Comparison of ENCODE assay signal across 8 mouse cellular contexts in genomic region chr3:55307553-55308177, GRCm38 (mm10).
A peak's percentile ranks its signal among the peaks of the same experiment; 100 is the strongest.
DNase-seq lines count a peak whose midpoint lies in the region; ATAC-seq and TF ChIP-seq lines count a peak whose summit lies in the region.

No protein-coding gene starts in this region.

- no peak overlapping the region for H3K4me2 ChIP-seq in hindbrain, postnatal 0 days (ENCODE audit: low read depth, low read length)
- H3K4me2 ChIP-seq in hindbrain, embryonic 11.5 days (replicated peaks; ENCODE audit: low read depth, low read length) = no peak overlapping the region

- WGBS in hindbrain, postnatal 0 days = 50% methylated on average over 7 of the region's 7 CpGs
- 76% methylated on average over 7 of the region's 7 CpGs for WGBS in hindbrain, embryonic 11.5 days

- DNase-seq in hindbrain, postnatal 0 days (ENCODE audit: low spot score) = no peak
- no peak for DNase-seq in hindbrain, embryonic 11.5 days (ENCODE audit: low spot score)
- peak; percentile 85 for DNase-seq in Patski (ENCODE audit: low read depth, low spot score)
- peak; percentile 12 for DNase-seq in gastrocnemius, postnatal 10 days
- peak; percentile 25 for DNase-seq in lung, postnatal 14 days
- DNase-seq in layer of hippocampus, postnatal 14 days (ENCODE audit: low spot score in 2 of 2) = no peak

- peak; percentile 70 for ATAC-seq in hindbrain, postnatal 0 days
- ATAC-seq in hindbrain, embryonic 11.5 days (ENCODE audit: low FRiP score) = no peak
- ATAC-seq in Patski = peak; percentile 96
- ATAC-seq in erythroblast, adult 5-6 weeks (replicated peaks; ENCODE audit: low FRiP score, poor library complexity, severe bottlenecking) = no peak
- no peak for ATAC-seq in CD4-positive, CD25-positive, alpha-beta regulatory T cell, adult 4 months

- H3K27me3 ChIP-seq in hindbrain, postnatal 0 days (ENCODE audit: insufficient read depth, low read length) = no peaks in the 10 kb centered on the region
- H3K27me3 ChIP-seq in hindbrain, embryonic 11.5 days (ENCODE audit: control insufficient read depth, insufficient read depth, low read length) = no peaks in the 10 kb centered on the region
- H3K27me3 ChIP-seq in Patski = no peaks in the 10 kb centered on the region

- no peak overlapping the region for H3K9ac ChIP-seq in hindbrain, postnatal 0 days (replicated peaks; ENCODE audit: low read length)
- H3K9ac ChIP-seq in hindbrain, embryonic 11.5 days (ENCODE audit: low read depth, low read length) = no peak overlapping the region

- no peaks in the 10 kb centered on the region for H3K36me3 ChIP-seq in hindbrain, postnatal 0 days (ENCODE audit: insufficient read depth, low read length)
- H3K36me3 ChIP-seq in hindbrain, embryonic 11.5 days (ENCODE audit: control insufficient read depth, insufficient read depth, low read length) = no peaks in the 10 kb centered on the region

- CTCF ChIA-PET in Patski (lab: Charles Lee) = interaction anchor here (0.8 to 7.1 kb wide), 7 partner anchors 9 to 46 kb away, joined by 3 to 53 read pairs (median 8); no protein-coding TSS in a partner anchor

- TF ChIP-seq CTCF in hindbrain, postnatal 0 days (IDR thresholded peaks at IDR 0.05; ENCODE audit: low read depth) = no peak
- no peak for TF ChIP-seq CTCF in Patski (IDR thresholded peaks at IDR 0.05)

- POLR2A ChIA-PET in Patski (lab: Charles Lee) = interaction anchor here (0.7 kb wide), 1 partner anchor 34 kb away, joined by 3 read pairs; no protein-coding TSS in a partner anchor

- H3K9me3 ChIP-seq in hindbrain, postnatal 0 days (ENCODE audit: low read length) = no peaks in the 10 kb centered on the region
- H3K9me3 ChIP-seq in hindbrain, embryonic 11.5 days (ENCODE audit: control insufficient read depth, low read length) = no peaks in the 10 kb centered on the region

- no peaks in the 10 kb centered on the region for H3K4me1 ChIP-seq in hindbrain, postnatal 0 days (ENCODE audit: insufficient read depth, low read length)
- H3K4me1 ChIP-seq in hindbrain, embryonic 11.5 days (replicated peaks; ENCODE audit: control insufficient read depth, insufficient read depth, low read length) = no peaks in the 10 kb centered on the region

- H3K27ac ChIP-seq in hindbrain, postnatal 0 days = no peak overlapping the region
- no peak overlapping the region for H3K27ac ChIP-seq in hindbrain, embryonic 11.5 days (ENCODE audit: low read depth, low read length)

- H3K4me3 ChIP-seq in hindbrain, postnatal 0 days (ENCODE audit: low read length) = no peak overlapping the region
- H3K4me3 ChIP-seq in hindbrain, embryonic 11.5 days (ENCODE audit: low read depth, low read length) = no peak overlapping the region

- in situ Hi-C loops in Patski (cut with MboI; ENCODE audit: low pct_unique_long_range_greater_than_20kb) = no loop called here

Comparison
In these comparisons a context has a peak if more than half of its experiments do, and no peak if none do; other contexts are left out.
1. ATAC-seq: peak in hindbrain, postnatal 0 days (single experiment) and Patski (single experiment); none in hindbrain, embryonic 11.5 days (single experiment), erythroblast, adult 5-6 weeks (single experiment) and CD4-positive, CD25-positive, alpha-beta regulatory T cell, adult 4 months (single experiment).
2. DNase-seq: peak in Patski (single experiment), gastrocnemius, postnatal 10 days (single experiment) and lung, postnatal 14 days (single experiment); none in hindbrain, postnatal 0 days (single experiment), hindbrain, embryonic 11.5 days (single experiment) and layer of hippocampus, postnatal 14 days (0 of 2).